Mouse (Mus musculus) heart, postnatal 36 days (tissue): ENCODE measurements around the gene Plekhg4. TPM values are rescaled to one million over a fixed set of nuclear protein-coding genes. Genes with fewer than 3 reads are reported as not detected.

Source experiments
- DNase-seq, 2 experiments: peaks; one replicate each; pipeline ENCODE4 v3.0.0; 2021 to 2022
- intact Hi-C: fragments of 180-260 bp; cut with DNase I; formaldehyde crosslinking; loops from one replicate; pipeline ENCODE4 v1.15.1; 2025
- total RNA-seq, 2 experiments: library from RNA; stranded (reverse); gene quantifications; 2 replicates each; pipeline ENCODE4 v1.2.3; 2021

The Plekhg4 gene
- total RNA-seq, 2 experiments from 2014 or later, result not detected

- intact Hi-C loops, result no loop called here
- no peak for DNase-seq
These were observed 20.8 kb downstream of the Plekhg4 start for GRCm38 (mm10) chr8:105393915-105394314.

- DNase-seq, result peak; percentile 41 to 44
- intact Hi-C loops, result loop anchor here (2.0 kb wide), 2 partner anchors 21 to 39 kb away; no protein-coding TSS in a partner anchor
These were observed 24.7 kb downstream of the Plekhg4 start for GRCm38 (mm10) chr8:105397747-105398146.

- no peak for DNase-seq
- intact Hi-C loops, result no loop called here
These were observed 26.9 kb downstream of the Plekhg4 start for GRCm38 (mm10) chr8:105400016-105400415.

GRCm38 (mm10) chr8:105403467-105403866 lies 30.4 kb downstream of the Plekhg4 start:
- intact Hi-C loops, result no loop called here
- DNase-seq, result no peak

- intact Hi-C loops, result no loop called here
- no peak for DNase-seq
These were observed 31.4 kb downstream of the Plekhg4 start for GRCm38 (mm10) chr8:105404496-105404895.

- intact Hi-C loops, result no loop called here
These were observed 33.3 kb downstream of the Plekhg4 start for GRCm38 (mm10) chr8:105406416-105406815.

GRCm38 (mm10) chr8:105408331-105408730 lies 35.3 kb downstream of the Plekhg4 start:
- intact Hi-C loops, result no loop called here
- DNase-seq, result no peak

More at GRCm38 (mm10) chr8:105406416-105406815, 33.3 kb downstream of the Plekhg4 start:
- DNase-seq, result no peak

GRCm38 (mm10) chr8:105409947-105410346 lies 36.9 kb downstream of the Plekhg4 start:
- DNase-seq, result no peak
- intact Hi-C loops, result loop anchor here (5.0 kb wide), 1 partner anchor 42 kb away; no protein-coding TSS in a partner anchor

GRCm38 (mm10) chr8:105413391-105413790 lies 40.3 kb downstream of the Plekhg4 start, which contains the start of the genes Kctd19 and Lrrc36:
Kctd19 (minus strand) TSS chr8:105413502.
Lrrc36 (plus strand) TSS chr8:105413571.
- intact Hi-C loops, result loop anchor here (2.0 to 5.0 kb wide), 2 partner anchors 39 to 59 kb away; no protein-coding TSS in a partner anchor

GRCm38 (mm10) chr8:105418992-105419391 lies 45.9 kb downstream of the Plekhg4 start:
- DNase-seq, result no peak
- intact Hi-C loops, result no loop called here

More at GRCm38 (mm10) chr8:105413391-105413790, 40.3 kb downstream of the Plekhg4 start, which contains the start of the genes Kctd19 and Lrrc36:
- peak; percentile 57 to 62 for DNase-seq

- intact Hi-C loops, result no loop called here
These were observed 46.7 kb downstream of the Plekhg4 start for GRCm38 (mm10) chr8:105419800-105420199.

GRCm38 (mm10) chr8:105422006-105422405 lies 48.9 kb downstream of the Plekhg4 start:
- intact Hi-C loops, result no loop called here
- no peak for DNase-seq

More at GRCm38 (mm10) chr8:105419800-105420199, 46.7 kb downstream of the Plekhg4 start:
- no peak for DNase-seq

- intact Hi-C loops, result no loop called here
- DNase-seq, result no peak
These were observed 53.8 kb downstream of the Plekhg4 start for GRCm38 (mm10) chr8:105426878-105427277.

GRCm38 (mm10) chr8:105431743-105432515 lies 58.9 kb downstream of the Plekhg4 start:
- intact Hi-C loops, result no loop called here
- DNase-seq, result no peak

Other genes starting within 250 kb of the Plekhg4 start
- not detected for gene Ces4a, start 241.5 kb upstream of the Plekhg4 start, total RNA-seq
- 10 to 100 TPM; 21.5 to 24.1 TPM for gene Cbfb, start 202.6 kb upstream of the Plekhg4 start, total RNA-seq
- 10 to 100 TPM; 19.1 to 20.8 TPM for gene D230025D16Rik, start 148.1 kb upstream of the Plekhg4 start, total RNA-seq
- 1 to 10 TPM; 4.4 to 5.7 TPM for gene B3gnt9, start 118.1 kb upstream of the Plekhg4 start, total RNA-seq
- 1 to 10 TPM; 4.9 to 5.8 TPM for gene Tradd, start 108.7 kb upstream of the Plekhg4 start, total RNA-seq
- 1 to 10 TPM; 2.3 to 3.4 TPM for gene Fbxl8, start 108.6 kb upstream of the Plekhg4 start, total RNA-seq
- 1 to 10 TPM; 1.6 to 2.6 TPM for gene Hsf4, start 103.5 kb upstream of the Plekhg4 start, total RNA-seq
- 10 to 100 TPM; 19.3 to 22.1 TPM for gene Nol3, start 97.1 kb upstream of the Plekhg4 start, total RNA-seq
- gene 4931428F04Rik, start 83.4 kb upstream of the Plekhg4 start, total RNA-seq, result under 1 TPM; 0.70 to 0.97 TPM
- 1 to 10 TPM; 6.4 to 7.7 TPM for gene Exoc3l, start 77.2 kb upstream of the Plekhg4 start, total RNA-seq
- 10 to 100 TPM; 18.9 to 20.0 TPM for gene E2f4, start 75.6 kb upstream of the Plekhg4 start, total RNA-seq
- gene Elmo3, start 67.7 kb upstream of the Plekhg4 start, total RNA-seq, result 1 to 10 TPM; 1.2 to 1.3 TPM
- gene Lrrc29, start 47.0 kb upstream of the Plekhg4 start, total RNA-seq, result 1 to 10 TPM; 1.2 to 1.3 TPM
- 10 to 100 TPM; 22.1 to 24.0 TPM for gene Tmem208, start 46.9 kb upstream of the Plekhg4 start, total RNA-seq
- 1 to 10 TPM; 6.5 to 9.6 TPM for gene Fhod1, start 25.3 kb upstream of the Plekhg4 start, total RNA-seq
- gene Slc9a5, start 24.4 kb upstream of the Plekhg4 start, total RNA-seq, result under 1 TPM; 0.44 to 0.62 TPM
- under 1 TPM; 0.24 to 0.53 TPM for gene Kctd19, start 40.2 kb downstream of the Plekhg4 start, total RNA-seq
- gene Lrrc36, start 40.3 kb downstream of the Plekhg4 start, total RNA-seq, result under 1 TPM; 0.41 to 0.56 TPM
- 10 to 100 TPM; 43.3 to 45.7 TPM for gene Tppp3, start 98.3 kb downstream of the Plekhg4 start, total RNA-seq
- 10 to 100 TPM; 14.5 to 14.9 TPM for gene Zdhhc1, start 123.6 kb downstream of the Plekhg4 start, total RNA-seq
- gene Hsd11b2, start 145.5 kb downstream of the Plekhg4 start, total RNA-seq, result not detected
- gene Atp6v0d1, start 192.8 kb downstream of the Plekhg4 start, total RNA-seq, result 10 to 100 TPM; 51.7 to 53.4 TPM
- 10 to 100 TPM; 53.0 to 53.8 TPM for gene Ripor1, start 232.0 kb downstream of the Plekhg4 start, total RNA-seq